Mouse (Mus musculus) ovary, postnatal 14 days (tissue): ENCODE measurements around the gene Trpm3.
A peak's percentile ranks its signal among the peaks of the same experiment; 100 is the strongest.

Experiments used
- DNase-seq: peaks from one replicate; pipeline ENCODE4 v3.0.0; 2022; ENCODE audit warnings: low spot score

Gene Trpm3

DNA sequence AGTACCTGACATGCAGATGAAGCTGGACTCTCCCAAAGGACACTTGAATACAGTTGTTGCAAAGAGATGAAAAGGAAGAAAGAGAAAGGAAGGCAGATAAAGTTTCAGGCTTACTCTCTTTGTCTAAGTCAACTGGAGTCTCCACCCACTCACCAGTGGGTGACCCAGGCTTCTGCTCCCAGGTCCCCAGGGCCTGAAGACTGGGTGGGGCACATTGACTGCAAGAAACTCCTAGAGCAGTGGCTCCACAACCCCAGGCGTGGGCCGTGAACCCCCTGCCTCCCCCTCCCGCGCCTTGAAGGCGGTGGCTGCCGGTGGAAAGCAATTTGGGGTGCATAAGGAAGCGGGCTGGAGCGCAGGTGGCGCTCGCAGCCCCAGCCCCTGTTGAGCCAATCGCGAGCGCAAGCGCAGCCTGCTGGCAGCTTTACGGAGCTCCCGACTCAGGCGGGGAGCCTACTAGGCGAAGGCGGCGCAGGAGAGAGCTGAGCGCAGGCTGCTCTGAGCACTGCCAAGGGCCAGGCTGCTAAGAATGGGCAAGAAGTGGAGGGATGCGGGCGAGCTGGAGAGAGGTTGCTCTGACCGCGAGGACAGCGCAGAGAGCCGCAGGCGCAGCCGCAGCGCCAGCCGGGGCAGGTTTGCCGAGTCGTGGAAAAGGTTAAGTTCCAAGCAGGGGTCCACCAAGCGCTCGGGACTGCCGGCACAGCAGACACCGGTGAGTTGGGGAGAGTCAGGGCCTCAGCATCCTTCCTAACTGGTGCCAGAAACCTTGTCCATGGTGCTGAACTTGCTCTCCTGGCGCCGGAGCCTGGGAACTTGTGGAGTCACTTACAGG, at the start of gene Trpm3:
Gene Trpm3 (plus strand): TSS at position 457 of the 832 bp plus-strand sequence.
- DNase-seq: peak; percentile 65

DNA sequence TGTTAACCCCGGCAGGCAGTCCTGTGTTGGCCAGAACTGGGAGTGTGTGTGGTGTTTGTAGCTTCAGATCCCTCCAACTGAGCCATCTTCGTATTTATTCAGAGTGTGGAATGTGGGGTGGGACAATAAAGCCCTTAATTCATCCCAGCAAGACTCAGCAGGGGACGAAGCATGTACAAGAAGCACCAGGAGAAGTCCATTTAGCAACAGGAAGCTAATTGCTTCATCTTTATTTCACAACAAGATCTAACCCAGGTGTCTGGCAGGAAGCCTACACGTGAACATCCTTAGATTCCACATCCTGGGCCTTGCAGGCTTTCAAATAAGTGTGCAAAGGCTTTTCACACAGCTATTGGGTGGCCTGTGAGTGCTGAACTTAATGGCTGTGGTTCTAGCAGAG, 38.3 kb upstream of the Trpm3 start:
- no peak for DNase-seq

DNA sequence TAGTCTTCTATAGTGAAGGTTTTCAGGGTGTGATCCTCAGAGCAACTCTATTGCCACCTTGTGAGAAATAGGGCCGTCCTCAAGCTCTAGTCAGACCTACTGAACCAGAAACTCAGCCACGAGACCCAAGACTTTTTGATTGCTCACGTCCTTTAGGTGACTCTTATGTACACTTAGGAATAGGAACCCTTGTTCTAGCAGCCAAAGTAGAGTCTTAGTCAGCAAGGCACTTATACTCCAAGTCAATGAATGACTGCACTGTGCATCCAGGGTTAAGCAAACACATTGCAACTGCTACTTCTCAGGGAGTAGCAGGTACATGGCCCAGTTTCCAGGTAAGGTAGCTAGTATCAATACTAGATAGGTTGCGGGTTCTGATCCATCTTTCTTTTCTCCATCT, 35.0 kb upstream of the Trpm3 start:
- DNase-seq: no peak

DNA sequence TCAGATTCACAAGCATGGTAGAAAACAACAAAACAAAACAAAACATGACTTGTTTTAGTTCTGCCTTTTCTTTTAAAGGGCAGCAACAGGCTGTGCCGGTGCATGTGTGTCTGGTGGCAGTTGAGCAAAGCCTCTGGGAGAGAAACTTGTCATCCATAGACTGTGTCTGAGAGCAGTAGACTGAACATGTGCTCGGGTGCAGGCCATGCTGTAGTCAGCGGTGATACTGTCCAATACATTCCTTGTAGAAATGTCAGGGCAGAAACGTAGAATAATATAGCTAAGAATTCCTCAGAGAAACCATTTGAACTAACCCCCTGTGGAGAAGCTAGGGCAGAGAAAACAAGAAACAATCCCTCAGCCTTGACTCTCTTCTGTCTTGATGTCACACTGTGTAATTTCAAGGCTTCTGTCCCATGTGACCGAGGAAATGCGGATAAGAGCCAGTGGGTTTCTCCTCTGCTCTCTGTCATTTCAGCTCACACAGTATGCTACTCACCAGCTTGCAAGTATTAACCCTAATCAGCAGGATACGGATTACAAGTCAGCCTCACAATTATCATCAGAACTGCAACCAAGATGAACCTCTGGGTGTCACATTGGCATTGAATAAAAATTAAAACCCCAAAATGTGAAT, 33.9 kb upstream of the Trpm3 start:
- no peak for DNase-seq

DNA sequence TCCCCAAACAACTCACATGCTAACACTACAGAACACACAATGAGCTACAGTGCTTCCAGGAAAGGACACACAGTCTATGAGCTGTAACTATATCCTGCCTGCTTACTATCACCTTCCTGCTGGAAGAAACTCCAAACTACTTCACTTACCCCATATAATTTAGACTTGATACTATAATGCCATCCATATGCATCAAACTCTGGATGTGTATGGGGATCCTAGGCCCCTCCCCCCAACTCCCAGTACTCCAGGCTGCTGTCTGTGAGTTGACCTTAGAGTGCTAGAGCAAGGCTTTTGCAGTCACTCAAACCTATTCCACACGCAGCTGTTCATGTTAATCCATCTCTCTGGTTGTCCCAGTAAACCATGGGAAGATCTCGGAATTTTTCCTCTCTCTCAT, 33.2 kb upstream of the Trpm3 start:
- no peak for DNase-seq

GRCm38 (mm10) chr19:22108893-22109463, 29.9 kb upstream of the Trpm3 start:
- no peak for DNase-seq

DNA sequence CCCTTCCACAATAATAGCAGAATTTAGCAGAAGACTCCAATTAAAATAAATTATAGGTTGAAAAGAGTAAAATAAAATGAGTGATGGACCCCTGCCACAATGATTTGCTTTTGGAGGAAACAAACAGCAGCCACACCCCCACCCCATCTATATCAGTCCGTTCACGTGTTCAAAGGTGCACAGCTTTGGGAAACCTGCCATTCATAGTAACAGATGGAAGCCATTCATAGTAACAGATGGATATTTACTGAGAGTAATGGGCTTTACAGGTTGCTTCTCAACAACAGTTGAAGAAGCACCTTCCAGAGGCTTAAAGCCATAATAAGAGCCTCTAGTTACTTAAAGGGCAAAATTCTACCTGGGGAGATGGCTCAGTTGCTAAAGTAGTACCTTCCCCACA, 17.9 kb upstream of the Trpm3 start:
- no peak for DNase-seq

DNA sequence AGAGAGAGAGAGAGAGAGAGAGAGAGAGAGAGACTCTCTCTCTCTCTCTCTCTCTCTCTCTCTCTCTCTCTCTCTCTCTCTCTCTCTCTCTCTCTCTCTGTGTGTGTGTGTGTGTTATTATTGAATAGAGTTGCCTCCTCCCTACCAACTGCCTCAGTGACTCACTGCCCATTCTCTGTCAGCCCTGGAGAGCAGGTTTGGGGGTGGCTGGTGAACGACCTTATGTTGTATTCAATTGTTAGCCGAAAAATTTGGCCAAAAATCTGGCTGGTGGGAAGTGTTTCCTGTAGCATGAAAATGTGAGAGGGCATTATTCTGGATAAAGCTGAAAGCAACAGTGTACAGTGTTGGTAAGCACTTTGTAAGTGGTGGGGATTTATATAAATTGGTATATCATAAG, 17.2 kb upstream of the Trpm3 start:
- no peak for DNase-seq

DNA sequence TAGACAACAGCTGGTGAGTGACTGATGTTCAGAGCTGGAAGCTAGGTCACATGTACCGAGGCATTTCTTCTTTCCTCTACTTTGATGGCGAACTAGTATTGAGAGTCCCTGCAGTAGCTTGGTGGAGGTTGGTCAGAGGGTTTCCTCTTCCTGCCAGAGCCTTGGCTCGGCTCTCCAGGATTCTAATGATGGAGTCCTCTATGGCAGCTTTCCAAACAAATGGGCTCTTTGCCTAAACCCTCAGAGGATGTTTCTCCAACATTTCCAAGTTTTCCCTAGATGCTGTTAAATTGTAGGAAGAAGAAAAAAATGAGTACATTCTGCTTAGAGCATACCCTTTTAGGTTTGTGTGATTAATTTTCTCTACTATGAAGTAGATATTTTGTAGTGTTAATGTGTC, 6.2 kb upstream of the Trpm3 start:
- DNase-seq: no peak

DNA sequence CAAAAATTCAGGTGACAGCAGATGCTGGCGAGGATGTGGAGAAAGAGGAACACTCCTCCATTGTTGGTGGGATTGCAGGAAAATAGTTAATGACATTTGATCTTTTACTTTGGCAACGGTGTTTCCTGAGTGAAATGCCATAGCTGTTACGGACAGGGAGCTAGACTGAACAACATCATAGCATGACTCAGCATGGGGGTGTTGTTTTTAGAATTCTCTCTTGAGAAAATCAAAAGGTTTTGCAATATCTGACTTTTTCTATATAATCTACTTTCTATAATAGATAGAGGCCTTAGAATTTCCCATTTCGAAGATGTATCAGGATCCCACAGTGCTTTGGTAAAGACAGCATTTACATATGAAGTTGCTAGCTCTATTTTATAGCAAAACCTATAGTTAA, 39.7 kb downstream of the Trpm3 start:
- no peak for DNase-seq

DNA sequence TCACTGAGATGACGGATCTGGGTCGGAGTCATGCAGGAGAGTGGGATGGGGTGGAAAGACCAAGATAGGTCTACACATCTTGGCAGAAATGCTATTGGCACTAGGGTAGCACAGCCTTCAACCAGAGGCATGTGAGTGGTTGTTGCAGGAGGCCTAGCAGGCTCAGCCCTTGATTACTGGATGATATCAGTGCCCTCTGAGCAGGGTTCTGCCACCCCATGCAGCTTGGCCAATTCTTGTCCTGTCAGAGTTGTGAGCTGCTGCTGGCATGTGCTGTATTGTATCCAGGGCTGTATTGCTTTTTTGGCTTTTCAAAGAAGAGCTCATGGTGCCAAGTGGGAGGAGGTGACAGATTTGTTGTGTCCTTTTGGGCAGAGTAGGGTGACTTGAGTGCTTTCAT, 40.2 kb downstream of the Trpm3 start:
- no peak for DNase-seq

DNA sequence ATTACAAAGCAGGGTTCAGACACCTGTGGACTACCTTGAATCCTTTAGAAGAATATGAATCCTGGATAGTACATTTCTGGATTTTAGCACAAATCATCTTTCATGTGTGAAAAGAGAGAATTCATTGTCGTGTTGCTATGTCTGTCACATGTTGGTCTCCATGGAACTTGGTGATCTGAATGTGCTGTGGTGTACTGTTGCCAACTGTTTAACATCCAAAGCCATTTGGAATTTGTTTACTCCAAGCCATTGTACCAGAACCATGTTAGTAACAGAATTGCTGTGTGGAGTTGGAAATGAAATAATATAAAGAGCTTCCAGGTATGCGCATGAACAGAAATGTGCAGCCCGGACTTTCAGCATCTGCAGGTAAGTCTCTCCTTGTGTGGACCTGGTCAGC, 41.3 kb downstream of the Trpm3 start:
- DNase-seq: no peak

GRCm38 (mm10) chr19:22189716-22190115, 50.9 kb downstream of the Trpm3 start:
- DNase-seq: no peak

DNA sequence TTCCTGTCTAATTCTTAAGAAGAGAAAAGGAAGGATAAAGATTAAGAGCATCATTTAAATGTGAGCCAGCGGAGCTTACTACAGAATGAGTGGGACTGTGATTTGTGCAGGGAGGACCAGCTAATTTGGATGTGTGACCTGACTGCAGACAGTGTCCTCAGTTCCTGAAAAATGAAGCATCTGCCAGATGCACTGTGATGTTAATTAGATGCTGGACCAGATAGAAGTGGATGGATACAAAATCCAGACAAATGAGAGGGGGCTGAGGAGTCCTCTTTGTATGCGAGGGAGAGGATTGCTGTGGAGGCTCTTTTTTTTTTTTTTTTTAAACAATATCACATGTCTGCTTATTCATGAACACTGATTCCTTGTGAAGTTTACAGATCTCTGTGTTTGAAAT, 83.7 kb downstream of the Trpm3 start:
- no peak for DNase-seq

DNA sequence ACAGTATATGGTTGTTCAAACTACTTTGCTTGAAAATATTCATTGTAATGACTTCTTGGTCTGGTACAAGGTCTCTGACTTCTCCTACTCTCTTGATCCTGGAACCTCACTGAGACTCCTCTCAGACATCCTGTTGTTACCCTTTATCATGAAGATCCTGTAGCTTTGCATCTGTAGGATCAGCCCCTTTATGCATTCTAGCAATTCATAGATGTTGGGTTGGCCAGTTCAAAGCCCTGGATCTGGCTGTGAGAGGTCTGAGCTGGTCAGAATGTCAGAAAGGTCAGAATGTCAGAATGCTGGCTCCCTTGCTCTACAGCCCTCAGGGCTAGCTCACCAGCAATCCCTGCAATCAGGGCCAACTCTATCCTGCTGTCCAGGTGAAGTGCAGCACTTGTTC, 95.3 kb downstream of the Trpm3 start:
- DNase-seq: no peak

- DNase-seq: no peak
Measured at GRCm38 (mm10) chr19:22249076-22249475, 110.2 kb downstream of the Trpm3 start.

DNA sequence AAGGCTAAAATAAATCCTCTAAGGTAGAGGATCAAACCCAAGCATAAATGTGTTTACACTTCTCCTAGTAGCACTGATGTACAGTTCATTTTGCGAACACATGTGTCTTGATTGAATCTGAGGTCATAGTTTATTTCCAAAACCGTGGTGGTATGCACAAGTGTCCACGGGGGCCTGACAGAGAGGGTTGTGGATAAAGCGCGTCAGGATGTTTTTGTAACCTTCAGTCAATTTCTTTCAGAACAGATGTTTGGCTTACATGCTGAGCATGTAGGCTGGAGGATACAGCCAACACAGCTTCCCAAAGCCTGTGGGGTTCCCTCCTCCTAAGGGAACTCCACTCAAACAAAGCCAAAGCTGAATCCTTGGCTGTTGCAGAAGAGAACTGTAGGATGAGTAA, 134.1 kb downstream of the Trpm3 start:
- DNase-seq: peak; percentile 1

DNA sequence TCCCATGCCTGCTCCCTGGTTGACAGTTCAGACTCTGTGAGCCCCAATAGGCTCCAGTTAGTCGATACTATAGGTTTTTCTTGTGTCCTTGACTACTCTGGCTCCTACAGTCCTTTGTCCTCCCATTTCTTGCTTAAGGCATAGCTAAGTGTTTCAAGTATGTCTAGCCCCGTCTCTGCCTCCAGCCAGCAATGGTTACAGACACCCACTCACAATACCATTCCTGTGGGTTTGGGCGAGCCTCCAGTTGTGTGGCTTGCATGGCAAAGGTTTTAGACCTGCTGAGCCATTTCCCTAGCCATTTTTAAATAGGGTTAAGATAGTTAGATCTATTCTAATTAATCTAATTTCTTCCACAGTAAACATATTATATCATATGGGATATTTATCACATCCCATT, 145.8 kb downstream of the Trpm3 start:
- DNase-seq: no peak

GRCm38 (mm10) chr19:22292671-22293070, 153.8 kb downstream of the Trpm3 start:
- DNase-seq: no peak

- no peak for DNase-seq
Measured at GRCm38 (mm10) chr19:22300906-22301305, 162.1 kb downstream of the Trpm3 start.

GRCm38 (mm10) chr19:22303021-22303951, 164.4 kb downstream of the Trpm3 start:
- no peak for DNase-seq

- DNase-seq: peak; percentile 81
Measured at GRCm38 (mm10) chr19:22303952-22304655, 165.3 kb downstream of the Trpm3 start.
